Mouse (Mus musculus): ENCODE results near the gene Tmem274. TPM values are rescaled to one million over a fixed set of nuclear protein-coding genes. Genes with fewer than 3 reads are reported as not detected.

Tmem274 gene
- polyA plus RNA-seq, 1 experiment, result 0.51 TPM

- no peak for DNase-seq
- Histone ChIP-seq H3K4me3 (replicated peaks; ENCODE audit: insufficient read depth, low read depth, low read length) (no peak overlapping the region), H3K27me3 (ENCODE audit: control insufficient read depth, insufficient read depth, low read length) (no peaks in the 10 kb centered on the region), H3K27ac (ENCODE audit: insufficient read depth, low read length) (no peak overlapping the region), H3K4me1 (ENCODE audit: control insufficient read depth, insufficient read depth, low read length) (peaks cover 9% of the 10 kb centered on the region)
- no peak for TF ChIP-seq CTCF (IDR thresholded peaks at IDR 0.05; ENCODE audit: borderline replicate concordance, insufficient read depth, low read depth, low read length)
- no peak for TF ChIP-seq POLR2A (IDR thresholded peaks at IDR 0.05; ENCODE audit: borderline replicate concordance, insufficient read depth, low read length)
- 67% methylated on average over 7 of the region's 7 CpGs for WGBS
These were observed 49.2 kb downstream of the Tmem274 start for GRCm38 (mm10) chr4:149526330-149526729.

GRCm38 (mm10) chr4:149527621-149528354 lies 50.6 kb downstream of the Tmem274 start:
- no peak overlapping the region for H3K4me3 ChIP-seq (replicated peaks; ENCODE audit: insufficient read depth, low read depth, low read length)
- H3K27ac ChIP-seq (ENCODE audit: insufficient read depth, low read length), result no peak overlapping the region
- H3K4me1 ChIP-seq (ENCODE audit: control insufficient read depth, insufficient read depth, low read length), result peaks cover 7% of the 10 kb centered on the region
- TF ChIP-seq POLR2A (IDR thresholded peaks at IDR 0.05; ENCODE audit: borderline replicate concordance, insufficient read depth, low read length) (no peak), CTCF (IDR thresholded peaks at IDR 0.05; ENCODE audit: borderline replicate concordance, insufficient read depth, low read depth, low read length) (no peak)
- H3K27me3 ChIP-seq (ENCODE audit: control insufficient read depth, insufficient read depth, low read length), result no peaks in the 10 kb centered on the region
- no peak for DNase-seq
- 88% methylated on average over 15 of the region's 15 CpGs for WGBS

- H3K27me3 ChIP-seq (ENCODE audit: control insufficient read depth, insufficient read depth, low read length), result no peaks in the 10 kb centered on the region
- TF ChIP-seq CTCF (IDR thresholded peaks at IDR 0.05; ENCODE audit: borderline replicate concordance, insufficient read depth, low read depth, low read length), result no peak
- H3K27ac ChIP-seq (ENCODE audit: insufficient read depth, low read length), result no peak overlapping the region
- WGBS, result 84% methylated on average over 6 of the region's 6 CpGs
- no peak for DNase-seq
- H3K4me1 ChIP-seq (ENCODE audit: control insufficient read depth, insufficient read depth, low read length), result no peaks in the 10 kb centered on the region
- no peak overlapping the region for H3K4me3 ChIP-seq (replicated peaks; ENCODE audit: insufficient read depth, low read depth, low read length)
These were observed 52.5 kb downstream of the Tmem274 start for GRCm38 (mm10) chr4:149529691-149530090.

Other genes starting within 250 kb of the Tmem274 start
- 254 and 264 TPM in 2 replicates for gene Kif1b, start 169.7 kb upstream of the Tmem274 start, polyA plus RNA-seq (2012; rRNA removed)
- 123 and 132 TPM in 2 replicates for gene Ube4b, start 50.6 kb upstream of the Tmem274 start, polyA plus RNA-seq (2012; rRNA removed)
- gene Rbp7, start 22.4 kb upstream of the Tmem274 start, polyA plus RNA-seq (2012; rRNA removed), result 0.54 and 0.74 TPM in 2 replicates
- gene Nmnat1, start 7.8 kb downstream of the Tmem274 start, polyA plus RNA-seq (2012; rRNA removed), result 11.2 and 11.6 TPM in 2 replicates
- 14.2 and 15.3 TPM in 2 replicates for gene Lzic, start 7.9 kb downstream of the Tmem274 start, polyA plus RNA-seq (2012; rRNA removed)
- 33.3 and 34.6 TPM in 2 replicates for gene Ctnnbip1, start 40.9 kb downstream of the Tmem274 start, polyA plus RNA-seq (2012; rRNA removed)
- 301 and 324 TPM in 2 replicates for gene Clstn1, start 109.1 kb downstream of the Tmem274 start, polyA plus RNA-seq (2012; rRNA removed)
- 8.3 and 8.6 TPM in 2 replicates for gene Pik3cd, start 225.2 kb downstream of the Tmem274 start, polyA plus RNA-seq (2012; rRNA removed)